Mouse (Mus musculus): ENCODE results near the gene Ubr4. TPM values are rescaled to one million over a fixed set of nuclear protein-coding genes. Genes with fewer than 3 reads are reported as not detected.

The Ubr4 gene
- polyA plus RNA-seq, 1 experiment, result 78.1 TPM

DNA sequence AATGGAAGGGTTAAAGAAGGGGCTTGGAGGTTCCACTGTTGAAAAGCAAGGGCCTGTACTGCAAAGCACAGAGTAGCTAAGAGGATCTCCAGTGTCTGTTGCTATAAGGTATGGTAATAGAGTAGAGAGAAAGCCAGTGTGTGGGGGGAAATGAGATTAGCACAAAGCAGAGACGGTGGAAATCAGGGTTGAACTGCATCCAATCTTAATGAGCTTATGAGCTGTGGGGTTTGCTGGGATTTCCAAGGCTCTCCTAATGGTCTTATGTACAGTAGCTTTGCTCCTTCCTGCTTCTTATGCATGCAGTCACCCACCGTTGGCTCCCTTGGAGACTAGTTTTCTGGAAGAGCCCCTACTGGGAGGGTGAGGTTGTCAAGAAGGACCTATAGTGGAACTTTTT is 93.8 kb downstream of the Ubr4 start:
- Histone ChIP-seq H3ac (ENCODE audit: control insufficient read depth, insufficient read length, low read depth) (no peak overlapping the region), H3K27me3 (ENCODE audit: control insufficient read depth, insufficient read depth, insufficient read length) (no peaks in the 10 kb centered on the region), H3K79me2 (ENCODE audit: control insufficient read depth, insufficient read depth) (no peaks in the 10 kb centered on the region), H3K4me3 (ENCODE audit: insufficient read depth, poor library complexity, severe bottlenecking) (no peak overlapping the region), H3K36me3 (ENCODE audit: control insufficient read depth, insufficient read depth) (peaks cover 98% of the 10 kb centered on the region), H3K79me3 (ENCODE audit: low read depth) (no peaks in the 10 kb centered on the region)
- no peak for TF ChIP-seq CTCF (IDR thresholded peaks at IDR 0.05; ENCODE audit: control insufficient read depth, insufficient read depth, insufficient read length)
- no peak for TF ChIP-seq CEBPB (IDR thresholded peaks at IDR 0.05; ENCODE audit: low read depth)
- TF ChIP-seq USF1 (IDR thresholded peaks at IDR 0.05; ENCODE audit: low read depth), result no peak
- TF ChIP-seq MAX (IDR thresholded peaks at IDR 0.05), result no peak
- TF ChIP-seq FOSL1 (IDR thresholded peaks at IDR 0.05; ENCODE audit: insufficient read depth, low read length, poor library complexity, severe bottlenecking), result no peak
- TF ChIP-seq MYOG (IDR thresholded peaks at IDR 0.05; ENCODE audit: control insufficient read depth, extremely low read depth, insufficient read length), result no peak
- TF ChIP-seq MYOD1 (IDR thresholded peaks at IDR 0.05; ENCODE audit: control insufficient read depth, insufficient read length, low read depth), result no peak

DNA sequence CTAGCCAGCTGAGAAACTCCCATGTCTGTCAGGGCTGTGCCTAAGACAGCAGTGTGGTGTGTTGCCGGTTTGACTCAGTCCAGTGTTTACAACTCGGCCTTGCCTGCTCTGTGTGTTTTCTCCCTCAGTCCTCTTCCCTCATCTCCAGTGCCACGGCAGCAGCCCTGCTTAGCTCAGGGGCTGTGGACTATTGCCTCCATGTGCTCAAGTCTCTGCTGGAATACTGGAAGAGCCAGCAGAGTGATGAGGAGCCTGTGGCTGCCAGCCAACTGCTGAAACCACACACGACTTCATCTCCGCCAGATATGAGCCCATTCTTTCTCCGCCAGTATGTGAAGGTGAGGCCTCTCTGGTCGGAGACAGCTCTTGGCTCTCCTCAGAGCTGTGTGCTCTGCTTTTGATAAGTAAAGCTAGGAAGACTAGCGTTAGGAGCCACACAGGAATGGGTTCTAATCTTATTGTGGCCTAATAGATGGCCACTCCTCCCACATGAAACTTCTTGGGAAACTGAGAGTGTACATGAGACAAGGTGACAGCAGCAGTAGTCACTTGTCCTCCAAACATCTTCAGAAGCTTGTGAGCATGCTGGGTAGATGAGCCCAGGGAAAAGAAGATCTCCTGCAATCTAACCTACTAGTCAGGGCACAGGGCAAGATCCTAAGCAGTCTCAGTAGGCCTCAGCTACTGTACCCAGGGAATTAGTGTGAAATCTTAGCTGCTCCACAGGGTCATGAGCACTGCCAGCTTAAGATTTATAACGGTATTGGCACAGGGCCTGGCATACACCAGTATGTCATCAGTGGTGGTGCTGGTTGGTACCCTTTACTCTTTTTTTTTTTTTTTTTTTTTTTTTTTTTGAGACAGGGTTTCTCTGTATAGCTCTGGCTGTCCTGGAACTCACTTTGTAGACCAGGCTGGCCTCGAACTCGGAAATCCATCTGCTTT is 94.6 kb downstream of the Ubr4 start:
- Histone ChIP-seq H3K36me3 (ENCODE audit: control insufficient read depth, insufficient read depth) (peaks cover 98% of the 10 kb centered on the region), H3K27me3 (ENCODE audit: control insufficient read depth, insufficient read depth, insufficient read length) (no peaks in the 10 kb centered on the region), H3K79me3 (ENCODE audit: low read depth) (no peaks in the 10 kb centered on the region), H3ac (ENCODE audit: control insufficient read depth, insufficient read length, low read depth) (no peak overlapping the region), H3K4me3 (ENCODE audit: insufficient read depth, poor library complexity, severe bottlenecking) (no peak overlapping the region), H3K79me2 (ENCODE audit: control insufficient read depth, insufficient read depth) (no peaks in the 10 kb centered on the region)
- TF ChIP-seq CTCF (IDR thresholded peaks at IDR 0.05; ENCODE audit: control insufficient read depth, insufficient read depth, insufficient read length), result no peak
- no peak for TF ChIP-seq MYOD1 (IDR thresholded peaks at IDR 0.05; ENCODE audit: control insufficient read depth, insufficient read length, low read depth)
- no peak for TF ChIP-seq MYOG (IDR thresholded peaks at IDR 0.05; ENCODE audit: control insufficient read depth, extremely low read depth, insufficient read length)
- no peak for TF ChIP-seq FOSL1 (IDR thresholded peaks at IDR 0.05; ENCODE audit: insufficient read depth, low read length, poor library complexity, severe bottlenecking)
- no peak for TF ChIP-seq MAX (IDR thresholded peaks at IDR 0.05)
- no peak for TF ChIP-seq USF1 (IDR thresholded peaks at IDR 0.05; ENCODE audit: low read depth)
- no peak for TF ChIP-seq CEBPB (IDR thresholded peaks at IDR 0.05; ENCODE audit: low read depth)

- Histone ChIP-seq H3K27me3 (ENCODE audit: control insufficient read depth, insufficient read depth, insufficient read length) (no peaks in the 10 kb centered on the region), H3K36me3 (ENCODE audit: control insufficient read depth, insufficient read depth) (peaks cover 92% of the 10 kb centered on the region), H3K79me2 (ENCODE audit: control insufficient read depth, insufficient read depth) (no peaks in the 10 kb centered on the region), H3ac (ENCODE audit: control insufficient read depth, insufficient read length, low read depth) (no peak overlapping the region), H3K4me3 (ENCODE audit: insufficient read depth, poor library complexity, severe bottlenecking) (no peak overlapping the region), H3K79me3 (ENCODE audit: low read depth) (no peaks in the 10 kb centered on the region)
- TF ChIP-seq CEBPB (IDR thresholded peaks at IDR 0.05; ENCODE audit: low read depth), result no peak
- no peak for TF ChIP-seq FOSL1 (IDR thresholded peaks at IDR 0.05; ENCODE audit: insufficient read depth, low read length, poor library complexity, severe bottlenecking)
- no peak for TF ChIP-seq CTCF (IDR thresholded peaks at IDR 0.05; ENCODE audit: control insufficient read depth, insufficient read depth, insufficient read length)
- no peak for TF ChIP-seq MYOD1 (IDR thresholded peaks at IDR 0.05; ENCODE audit: control insufficient read depth, insufficient read length, low read depth)
- no peak for TF ChIP-seq USF1 (IDR thresholded peaks at IDR 0.05; ENCODE audit: low read depth)
- TF ChIP-seq MAX (IDR thresholded peaks at IDR 0.05), result no peak
- no peak for TF ChIP-seq MYOG (IDR thresholded peaks at IDR 0.05; ENCODE audit: control insufficient read depth, extremely low read depth, insufficient read length)
Observed at GRCm38 (mm10) chr4:139452944-139453700, 100.7 kb downstream of the Ubr4 start.

- Histone ChIP-seq H3K4me3 (ENCODE audit: insufficient read depth, poor library complexity, severe bottlenecking) (no peak overlapping the region), H3K79me3 (ENCODE audit: low read depth) (no peaks in the 10 kb centered on the region), H3K27me3 (ENCODE audit: control insufficient read depth, insufficient read depth, insufficient read length) (no peaks in the 10 kb centered on the region), H3K79me2 (ENCODE audit: control insufficient read depth, insufficient read depth) (no peaks in the 10 kb centered on the region), H3K36me3 (ENCODE audit: control insufficient read depth, insufficient read depth) (peaks cover 92% of the 10 kb centered on the region), H3ac (ENCODE audit: control insufficient read depth, insufficient read length, low read depth) (no peak overlapping the region)
- TF ChIP-seq FOSL1 (IDR thresholded peaks at IDR 0.05; ENCODE audit: insufficient read depth, low read length, poor library complexity, severe bottlenecking) (no peak), CTCF (IDR thresholded peaks at IDR 0.05; ENCODE audit: control insufficient read depth, insufficient read depth, insufficient read length) (no peak), MYOG (IDR thresholded peaks at IDR 0.05; ENCODE audit: control insufficient read depth, extremely low read depth, insufficient read length) (no peak), MAX (IDR thresholded peaks at IDR 0.05) (no peak), CEBPB (IDR thresholded peaks at IDR 0.05; ENCODE audit: low read depth) (no peak)
Observed at GRCm38 (mm10) chr4:139454339-139454738, 101.9 kb downstream of the Ubr4 start.

GRCm38 (mm10) chr4:139459970-139460369 is 107.6 kb downstream of the Ubr4 start:
- H3K4me3 ChIP-seq (ENCODE audit: insufficient read depth, poor library complexity, severe bottlenecking), result no peak overlapping the region
- no peak overlapping the region for H3ac ChIP-seq (ENCODE audit: control insufficient read depth, insufficient read length, low read depth)
- H3K79me3 ChIP-seq (ENCODE audit: low read depth), result no peaks in the 10 kb centered on the region

More at GRCm38 (mm10) chr4:139459970-139460369, 107.6 kb downstream of the Ubr4 start:
- TF ChIP-seq CEBPB (IDR thresholded peaks at IDR 0.05; ENCODE audit: low read depth) (no peak), USF1 (IDR thresholded peaks at IDR 0.05; ENCODE audit: low read depth) (no peak), MAX (IDR thresholded peaks at IDR 0.05) (no peak), MYOD1 (IDR thresholded peaks at IDR 0.05; ENCODE audit: control insufficient read depth, insufficient read length, low read depth) (no peak), FOSL1 (IDR thresholded peaks at IDR 0.05; ENCODE audit: insufficient read depth, low read length, poor library complexity, severe bottlenecking) (no peak), MYOG (IDR thresholded peaks at IDR 0.05; ENCODE audit: control insufficient read depth, extremely low read depth, insufficient read length) (no peak), CTCF (IDR thresholded peaks at IDR 0.05; ENCODE audit: control insufficient read depth, insufficient read depth, insufficient read length) (no peak)
- Histone ChIP-seq H3K36me3 (ENCODE audit: control insufficient read depth, insufficient read depth) (peaks cover 97% of the 10 kb centered on the region), H3K79me2 (ENCODE audit: control insufficient read depth, insufficient read depth) (no peaks in the 10 kb centered on the region), H3K27me3 (ENCODE audit: control insufficient read depth, insufficient read depth, insufficient read length) (no peaks in the 10 kb centered on the region)

Data from C2C12 (cell line).